Mouse (Mus musculus) ES-E14 (cell line): ENCODE results near the gene Gadd45b. TPM values are rescaled to one million over a fixed set of nuclear protein-coding genes. Genes with fewer than 3 reads are reported as not detected.

Experiments
- DNase-seq: peaks from one replicate; pipeline ENCODE4 v3.0.0-alpha.2; 2013; ENCODE audit warnings: low read depth, low spot score
- H3K27ac ChIP-seq: 2 replicates; pipeline ENCODE4 v1.5.1; 2012; ENCODE audit warnings: low read depth, mild to moderate bottlenecking, low read length, moderate library complexity, mixed read lengths; ENCODE audit not compliant: poor library complexity, insufficient read depth, severe bottlenecking
- H3K36me3 ChIP-seq: 2 replicates; pipeline ENCODE4 v1.6.1; 2012; ENCODE audit warnings: mild to moderate bottlenecking, low read length, moderate library complexity, mixed read lengths; ENCODE audit not compliant: control insufficient read depth, poor library complexity, insufficient read depth, severe bottlenecking
- H3K4me1 ChIP-seq, 2 experiments: fragments of 150-350 bp in 1 of 2; sonication (generic) in 1 of 2; 2 replicates each; pipeline ENCODE4 v1.6.1; 2012; ENCODE audit warnings: low read length in 2 of 2, mild to moderate bottlenecking in 1 of 2, mixed read lengths in 1 of 2; ENCODE audit not compliant: control insufficient read depth in 2 of 2, insufficient read depth in 2 of 2, poor library complexity in 1 of 2
- H3K4me3 ChIP-seq, 2 experiments: fragments of 150-350 bp in 1 of 2; sonication (generic) in 1 of 2; 2 replicates each; pipeline ENCODE4 v1.5.1; 2012; ENCODE audit warnings: low read length in 2 of 2, low read depth in 1 of 2, mild to moderate bottlenecking in 1 of 2, mixed read lengths in 1 of 2; ENCODE audit not compliant: insufficient read depth in 1 of 2, poor library complexity in 1 of 2, severe bottlenecking in 1 of 2
- H3K9ac ChIP-seq: 2 replicates; pipeline ENCODE4 v1.6.1; 2012; ENCODE audit warnings: low read depth, mild to moderate bottlenecking, low read length, mixed read lengths; ENCODE audit not compliant: poor library complexity, insufficient read depth, severe bottlenecking
- H3K9me3 ChIP-seq: fragments of 150-350 bp; sonication (generic); 2 replicates; pipeline ENCODE4 v1.6.1; 2012; ENCODE audit warnings: low read depth, mild to moderate bottlenecking, low read length; ENCODE audit not compliant: control insufficient read depth, insufficient read depth
- CHD2 ChIP-seq: IDR thresholded peaks from 2 replicates; pipeline ENCODE4 v1.6.1; 2014; ENCODE audit warnings: mild to moderate bottlenecking, low read depth, low read length, inconsistent platforms
- HCFC1 ChIP-seq: IDR thresholded peaks from 2 replicates; pipeline ENCODE4 v1.6.1; 2012; ENCODE audit warnings: low read length, inconsistent platforms, borderline replicate concordance; ENCODE audit not compliant: insufficient read depth
- MAFK ChIP-seq: IDR thresholded peaks from 2 replicates; pipeline ENCODE4 v1.6.1; 2014; ENCODE audit warnings: mild to moderate bottlenecking, low read depth, low read length, inconsistent platforms; ENCODE audit not compliant: insufficient read depth
- ZC3H11A ChIP-seq: IDR thresholded peaks from 2 replicates; pipeline ENCODE4 v1.6.1; 2012; ENCODE audit warnings: low read depth, mild to moderate bottlenecking, inconsistent platforms, low read length, borderline replicate concordance
- ZNF384 ChIP-seq: IDR thresholded peaks from 2 replicates; pipeline ENCODE4 v1.6.1; 2012; ENCODE audit warnings: low read depth, low read length, inconsistent platforms
- in situ Hi-C, 2 experiments: fragments of 600-800 bp; cut with MboI; formaldehyde crosslinking; loops; one replicate each; pipeline ENCODE4 v1.15.1; 2025; ENCODE audit warnings: low sequenced_read_pairs in 2 of 2, inconsistent platforms in 1 of 2; ENCODE audit not compliant: unreplicated experiment in 2 of 2
- total RNA-seq: library from RNA; depleted of rRNA; stranded (reverse); fragments of 300-350 nt; gene quantifications from 2 replicates; pipeline ENCODE4 v1.2.3, GENCODE M21; 2012

Gadd45b gene
- total RNA-seq, 1 experiment, result 36.0 TPM

- Histone ChIP-seq H3K4me3 (no peak overlapping the region), H3K9me3 (no peaks in the 10 kb centered on the region), H3K9ac (no peak overlapping the region), H3K27ac (no peak overlapping the region), H3K4me1 (peaks cover 0 to 2% of the 10 kb centered on the region in 2 experiments; a peak in 1 of 4 replicates), H3K36me3 (no peaks in the 10 kb centered on the region)
- in situ Hi-C loops, result no loop called here
- TF ChIP-seq MAFK, result no peak
- no peak for TF ChIP-seq HCFC1
- TF ChIP-seq CHD2, result no peak
- no peak for TF ChIP-seq ZC3H11A
- no peak for TF ChIP-seq ZNF384
- no peak for DNase-seq
Measured at GRCm38 (mm10) chr10:80971533-80971932, 41.7 kb downstream of the Gadd45b start.

- no peaks in the 10 kb centered on the region for H3K9me3 ChIP-seq
- no peaks in the 10 kb centered on the region for H3K4me1 ChIP-seq
- H3K27ac ChIP-seq, result no peak overlapping the region
Measured at GRCm38 (mm10) chr10:80972071-80972987, 42.5 kb downstream of the Gadd45b start.

GRCm38 (mm10) chr10:80973722-80974121, 43.8 kb downstream of the Gadd45b start:
- Histone ChIP-seq H3K36me3 (no peaks in the 10 kb centered on the region), H3K27ac (no peak overlapping the region), H3K4me1 (no peaks in the 10 kb centered on the region), H3K9me3 (no peaks in the 10 kb centered on the region), H3K9ac (no peak overlapping the region), H3K4me3 (no peak overlapping the region)
- in situ Hi-C loops, result no loop called here
- no peak for DNase-seq
- TF ChIP-seq MAFK (no peak), ZNF384 (no peak), CHD2 (no peak), HCFC1 (no peak), ZC3H11A (no peak)

More at GRCm38 (mm10) chr10:80972071-80972987, 42.5 kb downstream of the Gadd45b start:
- H3K36me3 ChIP-seq, result no peaks in the 10 kb centered on the region
- no peak overlapping the region for H3K4me3 ChIP-seq
- in situ Hi-C loops, result no loop called here
- no peak overlapping the region for H3K9ac ChIP-seq
- TF ChIP-seq MAFK, result no peak
- no peak for TF ChIP-seq ZNF384
- no peak for TF ChIP-seq HCFC1
- no peak for TF ChIP-seq CHD2
- no peak for TF ChIP-seq ZC3H11A
- DNase-seq, result no peak

- H3K4me3 ChIP-seq, result no peak overlapping the region
- no peaks in the 10 kb centered on the region for H3K36me3 ChIP-seq
- TF ChIP-seq CHD2 (no peak), ZNF384 (no peak), ZC3H11A (no peak), HCFC1 (no peak), MAFK (no peak)
- no peaks in the 10 kb centered on the region for H3K4me1 ChIP-seq
- H3K9ac ChIP-seq, result no peak overlapping the region
- no peaks in the 10 kb centered on the region for H3K9me3 ChIP-seq
- in situ Hi-C loops, result no loop called here
- DNase-seq, result no peak
- H3K27ac ChIP-seq, result no peak overlapping the region
Measured at GRCm38 (mm10) chr10:80975478-80975877, 45.6 kb downstream of the Gadd45b start.
